25 mouse cellular contexts compared by ENCODE assay signal in the genomic region with DNA sequence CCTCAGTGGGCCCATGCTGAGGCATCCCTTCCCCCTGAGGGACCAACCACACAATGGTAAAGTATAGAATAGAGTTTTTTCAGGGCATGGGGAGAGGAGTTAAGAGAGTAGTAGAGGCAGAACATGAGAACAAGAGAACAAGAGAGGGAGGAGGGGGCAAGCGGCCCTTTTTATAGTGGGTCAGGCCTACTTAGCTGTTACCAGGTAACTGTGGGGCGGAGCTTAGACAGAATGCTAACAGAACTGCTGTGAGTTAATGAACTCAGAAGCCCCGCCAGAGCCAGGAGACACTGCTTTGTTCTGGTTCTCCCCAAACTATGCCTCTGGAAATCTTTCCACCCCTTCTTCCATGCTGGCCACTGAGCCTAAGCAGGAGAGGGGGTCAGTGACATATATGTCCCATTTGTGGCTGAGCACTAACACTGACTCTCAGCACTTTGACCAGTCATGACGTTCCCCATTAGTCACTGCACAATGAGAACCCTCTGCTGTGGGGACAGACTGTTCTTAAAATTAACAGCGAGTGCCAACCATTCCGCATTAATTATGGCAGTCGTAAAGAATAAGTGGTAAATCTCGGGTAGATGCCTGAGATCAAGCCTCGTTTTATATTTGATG.
A peak's percentile ranks its signal among the peaks of the same experiment; 100 is the strongest.
DNase-seq lines count a peak whose midpoint lies in the region; TF ChIP-seq lines count a peak whose summit lies in the region.
"Had no signal": no experiment of that assay in that cellular context is flagged by ENCODE, and none has a peak within 500 bp of the region (broad histone marks: within the 10 kb centered on the region; RNA-seq: fewer than 3 reads in every experiment).

No protein-coding gene starts in this region.

- no peak for TF ChIP-seq POLR2A in kidney, adult 2 months (IDR thresholded peaks at IDR 0.05; ENCODE audit: low read depth, low read length)

- H3K36me3 ChIP-seq in kidney, adult 2 months (ENCODE audit: control insufficient read depth, insufficient read depth, low read length): no peaks in the 10 kb centered on the region
- H3K36me3 ChIP-seq: embryonic facial prominence, embryonic 13.5 days; heart, embryonic 15.5 days; hindbrain, embryonic 15.5 days; intestine, embryonic 15.5 days; limb, embryonic 12.5 days had no signal

- DNase-seq in kidney, adult 2 months: peak; percentile 3
- DNase-seq in kidney, adult 18-20 months: no peak
- DNase-seq in ES-CJ7 (ENCODE audit: low read depth, low spot score): peak; percentile 6
- DNase-seq in ZHBTc4 (ENCODE audit: low read depth, low spot score): peak; percentile 9
- peak; percentile 9 to 33 for DNase-seq in kidney, postnatal 25 days
- no peak for DNase-seq in right cerebral cortex, adult 2 months (ENCODE audit: low spot score in 2 of 2)
- DNase-seq in heart, postnatal 10 days: no peak
- DNase-seq: B cell, adult 2 months; cerebellum, adult 11-12 months; cerebellum, postnatal 14 days; gastrocnemius, postnatal 36 days; heart, postnatal 4 days; liver, postnatal 0 days; thymus, adult 18-20 months; thymus, postnatal 36 days had no signal

- H3K27me3 ChIP-seq in kidney, adult 2 months (replicated peaks; ENCODE audit: control insufficient read depth, insufficient read depth, low read length): no peaks in the 10 kb centered on the region
- H3K27me3 ChIP-seq: CH12.LX; embryonic facial prominence, embryonic 13.5 days; forebrain, embryonic 13.5 days; heart, embryonic 15.5 days; hindbrain, embryonic 15.5 days; intestine, embryonic 15.5 days; limb, embryonic 12.5 days had no signal

- H3K27ac ChIP-seq in kidney, adult 2 months (ENCODE audit: insufficient read depth, low read depth, low read length): no peak overlapping the region
- H3K27ac ChIP-seq: embryonic facial prominence, embryonic 13.5 days; forebrain, embryonic 13.5 days; heart, embryonic 15.5 days; hindbrain, embryonic 15.5 days; intestine, embryonic 15.5 days; layer of hippocampus, adult 2 months; limb, embryonic 12.5 days; macrophage had no signal

- H3K4me3 ChIP-seq in kidney, adult 2 months (ENCODE audit: insufficient read depth, low read depth, low read length): no peak overlapping the region
- H3K4me3 ChIP-seq: embryonic facial prominence, embryonic 13.5 days; erythroblast, embryonic 14.5 days; forebrain, embryonic 13.5 days; heart, embryonic 15.5 days; hindbrain, embryonic 15.5 days; intestine, embryonic 15.5 days; layer of hippocampus, adult 2 months; limb, embryonic 12.5 days had no signal

- 33% methylated on average over 9 of the region's 9 CpGs for WGBS in kidney, adult 2 months

- TF ChIP-seq CTCF in kidney, adult 2 months (conservative IDR thresholded peaks at IDR 0.05; ENCODE audit: insufficient read depth, insufficient read length, low read depth, low read length): no peak

- no peaks in the 10 kb centered on the region for H3K4me1 ChIP-seq in kidney, adult 2 months (ENCODE audit: control insufficient read depth, insufficient read depth, low read length)
- H3K4me1 ChIP-seq: embryonic facial prominence, embryonic 13.5 days; heart, embryonic 15.5 days; hindbrain, embryonic 15.5 days; intestine, embryonic 15.5 days had no signal

- intact Hi-C loops in heart, postnatal 10 days (cut with DNase I): no loop called here

Comparison
In these comparisons a context has a peak if more than half of its experiments do, and no peak if none do; other contexts are left out.
1. DNase-seq: peak in kidney, adult 2 months (single experiment), ES-CJ7 (single experiment), ZHBTc4 (single experiment) and kidney, postnatal 25 days (2 of 2); none in kidney, adult 18-20 months (single experiment), right cerebral cortex, adult 2 months (0 of 2) and heart, postnatal 10 days (0 of 2).